Mouse (Mus musculus): ENCODE measurements at regions not wholly inside any gene's neighbourhood (a gene's known extent, or its start where the extent isn't known, plus 50 kb on each side); places are given as distances from the start of the nearest gene placed in this dataset.

GRCm38 (mm10) chr5:69877100-69877499 lies 285.0 kb upstream of the Gnpda2 start:
- whole genome bisulfite sequencing = 74% methylated on average over 4 of the region's 4 CpGs
- H3K4me2 ChIP-seq (replicated peaks) = no peak overlapping the region
- H3K9ac ChIP-seq (replicated peaks) = no peak overlapping the region
- no peak overlapping the region for H3K27ac ChIP-seq (replicated peaks)
- H3K4me1 ChIP-seq = no peaks in the 10 kb centered on the region
- H3K9me3 ChIP-seq = no peaks in the 10 kb centered on the region
- H3K27me3 ChIP-seq = no peaks in the 10 kb centered on the region
- no peak overlapping the region for H3K4me3 ChIP-seq
- no peaks in the 10 kb centered on the region for H3K36me3 ChIP-seq
- no peak for ATAC-seq (ENCODE audit: low FRiP score, low read depth)

GRCm38 (mm10) chr5:69863027-69863426 lies 270.9 kb upstream of the Gnpda2 start:
- no peak overlapping the region for H3K4me3 ChIP-seq
- 69% methylated on average over 3 of the region's 3 CpGs for WGBS
- no peaks in the 10 kb centered on the region for H3K36me3 ChIP-seq
- no peaks in the 10 kb centered on the region for H3K4me1 ChIP-seq
- no peak overlapping the region for H3K4me2 ChIP-seq (replicated peaks)
- no peak overlapping the region for H3K27ac ChIP-seq (replicated peaks)
- ATAC-seq (ENCODE audit: low FRiP score, low read depth) = no peak
- no peak overlapping the region for H3K9ac ChIP-seq (replicated peaks)
- H3K9me3 ChIP-seq = no peaks in the 10 kb centered on the region
- no peaks in the 10 kb centered on the region for H3K27me3 ChIP-seq

- H3K4me3 ChIP-seq = no peak overlapping the region
- WGBS = 64% methylated on average over 1 of the region's 1 CpGs
- no peak overlapping the region for H3K9ac ChIP-seq (replicated peaks)
- H3K4me2 ChIP-seq (replicated peaks) = no peak overlapping the region
- no peak for ATAC-seq (ENCODE audit: low FRiP score, low read depth)
- H3K36me3 ChIP-seq = no peaks in the 10 kb centered on the region
- H3K27ac ChIP-seq (replicated peaks) = no peak overlapping the region
- H3K4me1 ChIP-seq = no peaks in the 10 kb centered on the region
- H3K9me3 ChIP-seq = no peaks in the 10 kb centered on the region
- H3K27me3 ChIP-seq = no peaks in the 10 kb centered on the region
These were observed 252.7 kb upstream of the Gnpda2 start for GRCm38 (mm10) chr5:69844809-69845208.

GRCm38 (mm10) chr5:69837947-69838710 lies 246.0 kb upstream of the Gnpda2 start:
- 0 out of 2 replicates have a peak overlapping the region, but pooled peaks have one; percentile 20 for H3K27ac ChIP-seq (replicated peaks)
- no peak overlapping the region for H3K4me2 ChIP-seq (replicated peaks)
- peak; percentile 56 for ATAC-seq (ENCODE audit: low FRiP score, low read depth)
- H3K4me3 ChIP-seq = no peak overlapping the region
- H3K36me3 ChIP-seq = no peaks in the 10 kb centered on the region
- H3K9ac ChIP-seq (replicated peaks) = no peak overlapping the region
- H3K27me3 ChIP-seq = no peaks in the 10 kb centered on the region
- H3K4me1 ChIP-seq = no peaks in the 10 kb centered on the region
- 68% methylated on average over 7 of the region's 7 CpGs for WGBS
- H3K9me3 ChIP-seq = no peaks in the 10 kb centered on the region

- H3K4me2 ChIP-seq (replicated peaks) = no peak overlapping the region
- no peaks in the 10 kb centered on the region for H3K27me3 ChIP-seq
- no peaks in the 10 kb centered on the region for H3K9me3 ChIP-seq
- H3K9ac ChIP-seq (replicated peaks) = no peak overlapping the region
- 92% methylated on average over 8 of the region's 8 CpGs for WGBS
- no peaks in the 10 kb centered on the region for H3K36me3 ChIP-seq
- H3K4me1 ChIP-seq = no peaks in the 10 kb centered on the region
- H3K4me3 ChIP-seq = no peak overlapping the region
- ATAC-seq (ENCODE audit: low FRiP score, low read depth) = no peak
- no peak overlapping the region for H3K27ac ChIP-seq (replicated peaks)
These were observed 244.2 kb upstream of the Gnpda2 start for GRCm38 (mm10) chr5:69836356-69836755.

- no peaks in the 10 kb centered on the region for H3K36me3 ChIP-seq
- WGBS = 66% methylated on average over 8 of the region's 8 CpGs
- no peak overlapping the region for H3K4me3 ChIP-seq
- no peaks in the 10 kb centered on the region for H3K4me1 ChIP-seq
- no peaks in the 10 kb centered on the region for H3K9me3 ChIP-seq
- no peaks in the 10 kb centered on the region for H3K27me3 ChIP-seq
- ATAC-seq (ENCODE audit: low FRiP score, low read depth) = no peak; the same call in 1 of the 2 replicates
- no peak overlapping the region for H3K4me2 ChIP-seq (replicated peaks)
- no peak overlapping the region for H3K27ac ChIP-seq (replicated peaks)
- H3K9ac ChIP-seq (replicated peaks) = no peak overlapping the region
These were observed 243.0 kb upstream of the Gnpda2 start for GRCm38 (mm10) chr5:69835162-69835561.

GRCm38 (mm10) chr5:69817778-69818177 lies 225.6 kb upstream of the Gnpda2 start:
- H3K4me1 ChIP-seq = peaks cover 6% of the 10 kb centered on the region; the same call in 1 of the 2 replicates
- no peaks in the 10 kb centered on the region for H3K9me3 ChIP-seq
- H3K9ac ChIP-seq (replicated peaks) = no peak overlapping the region
- H3K4me2 ChIP-seq (replicated peaks) = no peak overlapping the region
- 60% methylated on average over 4 of the region's 4 CpGs for WGBS
- H3K4me3 ChIP-seq = no peak overlapping the region
- H3K36me3 ChIP-seq = no peaks in the 10 kb centered on the region
- ATAC-seq (ENCODE audit: low FRiP score, low read depth) = no peak
- H3K27ac ChIP-seq (replicated peaks) = no peak overlapping the region
- no peaks in the 10 kb centered on the region for H3K27me3 ChIP-seq

- 65% methylated on average over 5 of the region's 5 CpGs for WGBS
These were observed 224.9 kb upstream of the Gnpda2 start for GRCm38 (mm10) chr5:69817035-69817434.

GRCm38 (mm10) chr5:69815356-69815755 lies 223.2 kb upstream of the Gnpda2 start:
- Histone ChIP-seq H3K4me3 (no peak overlapping the region), H3K27ac (replicated peaks) (no peak overlapping the region), H3K36me3 (no peaks in the 10 kb centered on the region), H3K9me3 (no peaks in the 10 kb centered on the region), H3K4me1 (peaks cover 6% of the 10 kb centered on the region; the same call in 1 of the 2 replicates), H3K27me3 (no peaks in the 10 kb centered on the region), H3K4me2 (replicated peaks) (no peak overlapping the region), H3K9ac (replicated peaks) (no peak overlapping the region)
- ATAC-seq (ENCODE audit: low FRiP score, low read depth) = peak; percentile 66; the same call in 1 of the 2 replicates
- 23% methylated on average over 1 of the region's 1 CpGs for WGBS

More at GRCm38 (mm10) chr5:69817035-69817434, 224.9 kb upstream of the Gnpda2 start:
- Histone ChIP-seq H3K36me3 (no peaks in the 10 kb centered on the region), H3K9ac (replicated peaks) (no peak overlapping the region), H3K27ac (replicated peaks) (no peak overlapping the region), H3K4me2 (replicated peaks) (no peak overlapping the region), H3K4me1 (peaks cover 6% of the 10 kb centered on the region; the same call in 1 of the 2 replicates), H3K4me3 (no peak overlapping the region), H3K27me3 (no peaks in the 10 kb centered on the region), H3K9me3 (no peaks in the 10 kb centered on the region)
- peak; percentile 41; the same call in 1 of the 2 replicates for ATAC-seq (ENCODE audit: low FRiP score, low read depth)

GRCm38 (mm10) chr5:69802612-69803011 lies 210.5 kb upstream of the Gnpda2 start:
- ATAC-seq (ENCODE audit: low FRiP score, low read depth) = no peak
- Histone ChIP-seq H3K4me3 (no peak overlapping the region), H3K9me3 (no peaks in the 10 kb centered on the region), H3K27ac (replicated peaks) (no peak overlapping the region), H3K9ac (replicated peaks) (no peak overlapping the region), H3K4me1 (no peaks in the 10 kb centered on the region), H3K27me3 (no peaks in the 10 kb centered on the region), H3K4me2 (replicated peaks) (no peak overlapping the region), H3K36me3 (no peaks in the 10 kb centered on the region)
- WGBS = 61% methylated on average over 4 of the region's 4 CpGs

GRCm38 (mm10) chr5:69802101-69802500 lies 210.0 kb upstream of the Gnpda2 start:
- no peak for ATAC-seq (ENCODE audit: low FRiP score, low read depth)
- Histone ChIP-seq H3K36me3 (no peaks in the 10 kb centered on the region), H3K9me3 (no peaks in the 10 kb centered on the region), H3K4me2 (replicated peaks) (no peak overlapping the region), H3K4me1 (no peaks in the 10 kb centered on the region), H3K4me3 (no peak overlapping the region), H3K27me3 (no peaks in the 10 kb centered on the region), H3K9ac (replicated peaks) (no peak overlapping the region), H3K27ac (replicated peaks) (no peak overlapping the region)
- WGBS = 89% methylated on average over 3 of the region's 3 CpGs

- no peaks in the 10 kb centered on the region for H3K27me3 ChIP-seq
- H3K36me3 ChIP-seq = no peaks in the 10 kb centered on the region
- ATAC-seq (ENCODE audit: low FRiP score, low read depth) = no peak
- H3K9ac ChIP-seq (replicated peaks) = no peak overlapping the region
- H3K27ac ChIP-seq (replicated peaks) = no peak overlapping the region
- WGBS = 81% methylated on average over 3 of the region's 3 CpGs
- H3K9me3 ChIP-seq = no peaks in the 10 kb centered on the region
- H3K4me3 ChIP-seq = no peak overlapping the region
- H3K4me1 ChIP-seq = no peaks in the 10 kb centered on the region
- no peak overlapping the region for H3K4me2 ChIP-seq (replicated peaks)
These were observed 203.2 kb upstream of the Gnpda2 start for GRCm38 (mm10) chr5:69795316-69795715.

Measured in midbrain, embryonic 12.5 days (tissue).